Mouse (Mus musculus) adrenal gland, postnatal 36 days (tissue): Measurements from ENCODE around the gene Dscaml1. TPM values are rescaled to one million over a fixed set of nuclear protein-coding genes. Genes with fewer than 3 reads are reported as not detected.

ENCODE experiments used
- DNase-seq, 2 experiments: peaks; one replicate each; pipeline ENCODE4 v3.0.0; 2021; ENCODE audit warnings: mixed read lengths in 1 of 2
- total RNA-seq, 2 experiments: library from RNA; stranded (reverse); gene quantifications; 2 replicates each; pipeline ENCODE4 v1.2.3; 2021

The Dscaml1 gene
- total RNA-seq, 2 experiments from 2014 or later: 0.50 to 1.4 TPM

- peak; percentile 87 to 91 for DNase-seq
These were observed 14.1 kb upstream of the Dscaml1 start for GRCm38 (mm10) chr9:45412287-45412686.

- DNase-seq: no peak
These were observed 13.5 kb upstream of the Dscaml1 start for GRCm38 (mm10) chr9:45412700-45413477.

- DNase-seq: peak; percentile 12 to 59
These were observed 12.8 kb upstream of the Dscaml1 start for GRCm38 (mm10) chr9:45413478-45414140.

- DNase-seq: peak; percentile 20 to 51
These were observed 10.5 kb upstream of the Dscaml1 start for GRCm38 (mm10) chr9:45415912-45416311.

- DNase-seq: peak; percentile 36 to 68
These were observed 9.2 kb upstream of the Dscaml1 start for GRCm38 (mm10) chr9:45417245-45417644.

GRCm38 (mm10) chr9:45418252-45418651 is 8.2 kb upstream of the Dscaml1 start:
- no peak for DNase-seq

- peak in 1 of 2 experiments; percentile 20 for DNase-seq
These were observed 5.2 kb upstream of the Dscaml1 start for GRCm38 (mm10) chr9:45421209-45421608.

- DNase-seq: no peak
These were observed 3.6 kb upstream of the Dscaml1 start for GRCm38 (mm10) chr9:45422761-45423298.

GRCm38 (mm10) chr9:45429392-45429791 is 3.0 kb downstream of the Dscaml1 start:
- no peak for DNase-seq

- peak; percentile 12 to 20 for DNase-seq
These were observed 3.7 kb downstream of the Dscaml1 start for GRCm38 (mm10) chr9:45429951-45430697.

- DNase-seq: no peak
These were observed 4.2 kb downstream of the Dscaml1 start for GRCm38 (mm10) chr9:45430698-45430959.

- no peak for DNase-seq
These were observed 4.7 kb downstream of the Dscaml1 start for GRCm38 (mm10) chr9:45431150-45431549.

GRCm38 (mm10) chr9:45432639-45433038 is 6.2 kb downstream of the Dscaml1 start:
- no peak for DNase-seq

- DNase-seq: no peak
These were observed 6.7 kb downstream of the Dscaml1 start for GRCm38 (mm10) chr9:45433119-45433518.

GRCm38 (mm10) chr9:45434171-45434570 is 7.7 kb downstream of the Dscaml1 start:
- DNase-seq: no peak

- no peak for DNase-seq
These were observed 12.6 kb downstream of the Dscaml1 start for GRCm38 (mm10) chr9:45439025-45439424.

GRCm38 (mm10) chr9:45440083-45440784 is 13.8 kb downstream of the Dscaml1 start:
- no peak for DNase-seq

GRCm38 (mm10) chr9:45444251-45444798 is 17.9 kb downstream of the Dscaml1 start:
- DNase-seq: no peak

GRCm38 (mm10) chr9:45449658-45450057 is 23.2 kb downstream of the Dscaml1 start:
- no peak for DNase-seq

- DNase-seq: no peak
These were observed 24.9 kb downstream of the Dscaml1 start for GRCm38 (mm10) chr9:45451346-45451745.

GRCm38 (mm10) chr9:45454032-45454431 is 27.6 kb downstream of the Dscaml1 start:
- no peak for DNase-seq
